Mouse (Mus musculus) stomach, embryonic 15.5 days (tissue): ENCODE data around the gene 4930550L24Rik. TPM values are rescaled to one million over a fixed set of nuclear protein-coding genes. Genes with fewer than 3 reads are reported as not detected.

ENCODE experiments used
- ATAC-seq: fragments of 200-750 bp; cut with Nextera tagmentation; 2 replicates; pipeline ENCODE4 v1.8.0; 2017; ENCODE audit warnings: low read depth, moderate number of reproducible peaks, moderate TSS enrichment; ENCODE audit not compliant: insufficient read depth, low FRiP score
- H3K27ac ChIP-seq: fragments of 300-500 bp; sonication (generic); 2 replicates; pipeline ENCODE4 v1.5.1; 2015; ENCODE audit warnings: mild to moderate bottlenecking, inconsistent platforms
- H3K27me3 ChIP-seq: fragments of 300-500 bp; sonication (generic); replicated peaks from 2 replicates; pipeline ENCODE4 v1.6.1; 2015; ENCODE audit warnings: inconsistent platforms
- H3K36me3 ChIP-seq: fragments of 300-500 bp; sonication (generic); 2 replicates; pipeline ENCODE4 v1.6.1; 2015; ENCODE audit warnings: inconsistent platforms
- H3K4me1 ChIP-seq: fragments of 300-500 bp; sonication (generic); 2 replicates; pipeline ENCODE4 v1.6.1; 2015; ENCODE audit warnings: inconsistent platforms
- H3K4me2 ChIP-seq: fragments of 300-500 bp; sonication (generic); 2 replicates; pipeline ENCODE4 v1.6.1; 2015; ENCODE audit warnings: mild to moderate bottlenecking, inconsistent platforms
- H3K4me3 ChIP-seq: fragments of 300-500 bp; sonication (generic); replicated peaks from 2 replicates; pipeline ENCODE4 v1.5.1; 2015; ENCODE audit warnings: inconsistent platforms
- H3K9ac ChIP-seq: fragments of 300-500 bp; sonication (generic); 2 replicates; pipeline ENCODE4 v1.6.1; 2015; ENCODE audit warnings: inconsistent platforms
- H3K9me3 ChIP-seq: fragments of 300-500 bp; sonication (generic); 2 replicates; pipeline ENCODE4 v1.6.1; 2016; ENCODE audit warnings: inconsistent platforms
- WGBS: fragments of 180-500 bp; shearing (Covaris S2); methylation state at CpG from one replicate; pipeline ENCODE4 v1.1.7; 2015; 5-methylcytosine and 5-hydroxymethylcytosine counted together
- polyA plus RNA-seq: library from polyadenylated mRNA; unstranded; fragments of >200 nt; fragmentation: Nextera tagmentation; extraction: Ambion mirVana; gene quantifications from 2 replicates; pipeline ENCODE4 v1.2.1, GENCODE M21; 2015

4930550L24Rik gene
- not detected in 2 replicates for polyA plus RNA-seq

DNA sequence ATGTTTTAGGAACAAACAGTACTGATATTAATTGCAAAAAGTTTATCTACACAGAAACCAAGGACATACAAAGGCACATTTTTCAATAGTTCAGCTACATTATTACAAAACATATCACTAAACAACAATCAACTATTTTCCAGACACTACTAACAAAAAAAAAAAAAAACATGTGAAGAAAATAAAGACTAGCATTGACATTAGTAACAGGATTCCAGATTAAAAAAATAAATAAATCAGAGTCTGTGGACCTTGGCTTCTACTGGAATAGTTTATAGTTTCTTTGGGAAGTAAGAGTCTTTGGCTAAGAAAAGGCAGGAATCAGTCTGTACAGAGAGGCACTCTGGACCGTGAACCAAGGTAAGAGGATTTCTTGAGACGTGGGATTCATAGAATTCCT is at the start of gene 4930550L24Rik:
Gene 4930550L24Rik, plus strand, starts transcription at position 301 of the 400 bp plus-strand sequence.
- Histone ChIP-seq H3K9me3 (no peaks in the 10 kb centered on the region), H3K27me3 (no peaks in the 10 kb centered on the region), H3K27ac (no peak within 1 kb of the TSS), H3K4me3 (no peak within 1 kb of the TSS), H3K4me1 (no peaks in the 10 kb centered on the region), H3K9ac (no peak within 1 kb of the TSS), H3K4me2 (no peak within 1 kb of the TSS), H3K36me3 (no peaks in the 10 kb centered on the region)
- 78% methylated on average over 2 of the region's 2 CpGs for WGBS
- ATAC-seq = no peak

DNA sequence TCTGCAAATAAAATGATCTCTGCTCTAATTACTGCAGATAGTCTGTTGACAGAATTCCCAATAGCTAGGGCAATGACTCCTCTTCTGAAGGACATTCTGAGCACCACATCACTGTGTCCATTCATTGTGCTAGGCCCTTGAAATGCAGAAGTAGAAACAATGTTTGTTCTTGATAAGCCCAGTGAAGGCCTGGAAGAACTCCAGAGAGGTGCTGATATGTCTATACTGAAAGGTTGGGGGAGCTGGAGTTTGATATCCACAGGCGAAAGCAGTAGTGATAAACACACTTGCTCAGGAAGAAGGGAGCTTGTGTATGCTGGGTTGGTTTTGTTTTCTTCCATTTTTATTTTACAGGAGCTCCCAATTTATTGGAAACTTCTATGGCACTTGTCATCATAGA is 8.4 kb upstream of the 4930550L24Rik start:
- Histone ChIP-seq H3K4me1 (no peaks in the 10 kb centered on the region), H3K9me3 (no peaks in the 10 kb centered on the region), H3K9ac (no peak overlapping the region), H3K27ac (no peak overlapping the region), H3K4me2 (no peak overlapping the region), H3K4me3 (no peak overlapping the region), H3K27me3 (no peaks in the 10 kb centered on the region), H3K36me3 (no peaks in the 10 kb centered on the region)
- WGBS = 71% methylated on average over 1 of the region's 1 CpGs
- no peak for ATAC-seq

DNA sequence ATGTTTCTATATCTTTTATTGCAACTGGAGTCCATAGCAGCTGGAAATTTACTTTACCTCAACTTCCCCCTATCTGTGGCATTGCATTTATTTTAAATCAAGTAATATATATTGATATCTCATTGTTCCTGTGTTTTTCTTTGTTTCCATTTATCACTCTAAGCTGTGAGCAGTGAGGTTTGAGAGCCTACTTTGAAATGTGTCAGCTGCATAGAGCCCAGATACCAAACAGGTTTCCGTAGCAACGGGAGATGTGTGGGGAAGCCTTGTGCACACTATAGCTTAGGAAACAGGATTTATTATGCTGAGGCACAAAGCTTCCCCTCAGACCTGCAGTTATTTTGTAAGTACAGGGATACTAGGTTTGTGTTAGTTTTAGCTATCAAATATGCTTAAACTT is 58.8 kb downstream of the 4930550L24Rik start:
- no peaks in the 10 kb centered on the region for H3K27me3 ChIP-seq
- no peaks in the 10 kb centered on the region for H3K4me1 ChIP-seq
- H3K4me3 ChIP-seq = no peak overlapping the region
- no peak overlapping the region for H3K27ac ChIP-seq
- H3K36me3 ChIP-seq = no peaks in the 10 kb centered on the region
- no peaks in the 10 kb centered on the region for H3K9me3 ChIP-seq
- 74% methylated on average over 2 of the region's 2 CpGs for WGBS
- H3K4me2 ChIP-seq = no peak overlapping the region
- H3K9ac ChIP-seq = no peak overlapping the region
- ATAC-seq = no peak
